Mouse (Mus musculus): ENCODE data around the gene Adm2. TPM values are rescaled to one million over a fixed set of nuclear protein-coding genes. Genes with fewer than 3 reads are reported as not detected.

Adm2 gene
- total and polyA plus RNA-seq, 3 experiments, result 0.12 TPM; not detected in 2

DNA sequence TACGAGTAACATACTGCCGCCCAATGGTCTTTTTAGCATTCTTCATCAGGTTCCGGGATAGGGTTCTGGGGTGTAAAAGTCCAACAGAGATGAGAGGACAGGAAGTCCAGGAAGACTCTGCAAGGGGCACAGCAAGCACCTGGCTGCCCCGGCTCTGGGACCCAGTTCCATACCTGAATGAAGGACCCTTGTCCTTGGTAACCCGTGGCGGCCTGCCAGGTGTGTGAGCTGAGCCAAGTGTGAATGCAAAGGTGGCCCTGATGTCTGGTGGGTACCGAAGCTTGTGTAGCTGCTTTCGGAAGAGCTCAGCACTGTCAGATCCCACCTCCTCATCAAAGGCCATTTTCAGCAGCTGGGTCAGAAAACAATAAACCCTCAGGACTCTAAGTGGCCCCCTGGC is 21.9 kb upstream of the Adm2 start:
- Histone ChIP-seq H3K9me3 (replicated peaks) (no peaks in the 10 kb centered on the region), H3K36me3 (replicated peaks) (peaks cover 97% of the 10 kb centered on the region), H3K4me3 (ENCODE audit: low read depth, low read length) (no peak overlapping the region), H3K4me1 (ENCODE audit: insufficient read depth, low read depth, low read length) (peaks cover 7% of the 10 kb centered on the region), H3K27me3 (ENCODE audit: insufficient read depth, low read length) (no peaks in the 10 kb centered on the region)
- TF ChIP-seq CTCF (IDR thresholded peaks at IDR 0.05; ENCODE audit: low read depth, low read length) (no peak), GATA1 (IDR thresholded peaks at IDR 0.05; ENCODE audit: borderline replicate concordance, low read length) (no peak), POLR2AphosphoS5 (IDR thresholded peaks at IDR 0.05; ENCODE audit: insufficient replicate concordance, low read depth, low read length) (no peak), GATA2 (IDR thresholded peaks at IDR 0.05; ENCODE audit: borderline replicate concordance, low read depth, low read length) (no peak), TAL1 (conservative IDR thresholded peaks at IDR 0.05; ENCODE audit: low read depth, low read length) (no peak)
- no peak for ATAC-seq (ENCODE audit: extremely low read depth, insufficient number of reproducible peaks, low FRiP score, poor library complexity, severe bottlenecking)
- no peak for DNase-seq (ENCODE audit: low spot score)

DNA sequence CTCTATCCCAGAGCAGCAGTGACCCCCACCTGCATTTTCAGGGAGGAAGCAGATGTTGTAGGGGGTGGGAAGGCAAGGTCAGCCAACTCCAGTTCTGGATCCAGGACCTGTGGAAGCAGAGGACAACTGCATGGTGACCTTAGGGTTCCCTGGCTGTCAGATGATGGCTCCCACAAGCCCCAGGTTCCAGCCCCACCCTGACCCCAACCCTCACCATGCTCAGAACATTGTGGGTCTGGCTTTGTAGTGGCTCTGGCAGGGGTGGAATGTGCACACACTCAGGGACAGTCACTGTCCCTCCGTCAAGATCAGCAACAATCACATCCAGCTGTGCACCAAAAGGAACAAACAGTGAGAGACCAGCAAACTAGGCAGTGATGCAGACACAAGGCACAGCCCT is 16.6 kb upstream of the Adm2 start:
- DNase-seq (ENCODE audit: low spot score) (no peak), ATAC-seq (ENCODE audit: extremely low read depth, insufficient number of reproducible peaks, low FRiP score, poor library complexity, severe bottlenecking) (no peak)
- H3K27me3 ChIP-seq (ENCODE audit: insufficient read depth, low read length), result no peaks in the 10 kb centered on the region
- TF ChIP-seq GATA2 (IDR thresholded peaks at IDR 0.05; ENCODE audit: borderline replicate concordance, low read depth, low read length) (no peak), TAL1 (conservative IDR thresholded peaks at IDR 0.05; ENCODE audit: low read depth, low read length) (no peak), POLR2AphosphoS5 (IDR thresholded peaks at IDR 0.05; ENCODE audit: insufficient replicate concordance, low read depth, low read length) (no peak), GATA1 (IDR thresholded peaks at IDR 0.05; ENCODE audit: borderline replicate concordance, low read length) (no peak), CTCF (IDR thresholded peaks at IDR 0.05; ENCODE audit: low read depth, low read length) (no peak)
- peaks cover 94% of the 10 kb centered on the region for H3K36me3 ChIP-seq (replicated peaks)
- no peak overlapping the region for H3K4me3 ChIP-seq (ENCODE audit: low read depth, low read length)
- H3K4me1 ChIP-seq (ENCODE audit: insufficient read depth, low read depth, low read length), result peaks cover 30% of the 10 kb centered on the region
- H3K9me3 ChIP-seq (replicated peaks), result no peaks in the 10 kb centered on the region

DNA sequence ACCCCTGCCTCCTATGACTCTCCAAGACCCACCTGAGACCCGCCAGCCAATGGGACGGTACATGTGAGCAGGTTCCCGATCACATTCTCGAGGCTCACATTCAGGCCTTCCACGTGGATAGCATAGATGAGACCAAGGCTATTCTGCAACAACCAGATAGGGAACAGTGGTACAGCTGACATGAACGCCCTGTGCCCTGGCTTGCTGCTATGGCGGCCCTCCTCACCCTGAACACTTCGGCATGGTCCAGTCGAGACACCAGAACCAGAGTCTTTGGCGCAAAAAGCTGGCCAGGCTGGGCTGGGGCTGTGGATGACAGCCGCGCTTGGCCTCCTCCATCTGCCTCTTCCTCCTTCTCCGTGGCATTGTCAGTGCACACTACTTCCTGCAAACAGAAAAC is 15.1 kb upstream of the Adm2 start:
- H3K4me1 ChIP-seq (ENCODE audit: insufficient read depth, low read depth, low read length), result peaks cover 39% of the 10 kb centered on the region
- H3K4me3 ChIP-seq (ENCODE audit: low read depth, low read length), result no peak overlapping the region
- peaks cover 92% of the 10 kb centered on the region for H3K36me3 ChIP-seq (replicated peaks)

DNA sequence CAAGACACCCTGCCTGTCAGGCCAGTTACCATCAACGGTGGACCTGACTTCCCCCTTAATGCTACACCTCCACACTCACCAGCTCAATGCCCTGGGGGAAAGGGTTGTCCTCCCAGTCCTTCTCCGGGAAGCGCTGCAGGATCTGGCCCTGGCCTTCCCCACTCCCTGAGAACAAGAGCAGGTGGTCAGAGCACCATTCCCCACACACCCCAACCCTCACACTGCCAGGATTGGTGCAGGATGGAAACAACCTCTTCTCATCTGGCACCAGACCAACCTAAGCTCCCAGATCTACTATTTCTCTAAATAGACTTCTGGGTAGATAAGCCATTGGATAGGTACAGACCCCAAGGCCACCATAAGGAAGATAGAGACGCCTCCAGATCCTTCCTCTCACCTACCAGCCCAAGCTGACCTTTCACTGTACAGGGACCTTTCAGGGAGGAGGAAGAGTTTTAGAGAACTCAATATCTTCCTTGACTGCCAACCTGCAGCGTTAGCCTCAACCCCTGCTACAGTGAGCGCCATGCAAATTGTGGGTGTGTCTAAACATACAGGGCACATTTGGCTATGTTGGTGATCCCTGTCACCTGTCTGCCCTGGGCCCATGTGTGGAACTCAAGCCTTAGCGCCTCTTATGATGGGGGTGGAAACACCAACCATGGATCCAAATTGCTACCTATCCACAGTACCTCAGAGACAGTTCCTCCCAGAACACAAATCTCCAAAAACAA is 13.9 kb upstream of the Adm2 start:
- TF ChIP-seq TAL1 (conservative IDR thresholded peaks at IDR 0.05; ENCODE audit: low read depth, low read length) (no peak), GATA1 (IDR thresholded peaks at IDR 0.05; ENCODE audit: borderline replicate concordance, low read length) (no peak), POLR2AphosphoS5 (IDR thresholded peaks at IDR 0.05; ENCODE audit: insufficient replicate concordance, low read depth, low read length) (no peak), CTCF (IDR thresholded peaks at IDR 0.05; ENCODE audit: low read depth, low read length) (no peak), GATA2 (IDR thresholded peaks at IDR 0.05; ENCODE audit: borderline replicate concordance, low read depth, low read length) (no peak)
- ATAC-seq (ENCODE audit: extremely low read depth, insufficient number of reproducible peaks, low FRiP score, poor library complexity, severe bottlenecking), result no peak
- Histone ChIP-seq H3K4me1 (ENCODE audit: insufficient read depth, low read depth, low read length) (peaks cover 49% of the 10 kb centered on the region), H3K9me3 (replicated peaks) (no peaks in the 10 kb centered on the region), H3K4me3 (ENCODE audit: low read depth, low read length) (no peak overlapping the region), H3K36me3 (replicated peaks) (peaks cover 92% of the 10 kb centered on the region), H3K27me3 (ENCODE audit: insufficient read depth, low read length) (no peaks in the 10 kb centered on the region)
- DNase-seq (ENCODE audit: low spot score), result no peak

More for the DNA sequence above, 15.1 kb upstream of the Adm2 start:
- Histone ChIP-seq H3K9me3 (replicated peaks) (no peaks in the 10 kb centered on the region), H3K27me3 (ENCODE audit: insufficient read depth, low read length) (no peaks in the 10 kb centered on the region)
- ATAC-seq (ENCODE audit: extremely low read depth, insufficient number of reproducible peaks, low FRiP score, poor library complexity, severe bottlenecking), result no peak
- TF ChIP-seq GATA1 (IDR thresholded peaks at IDR 0.05; ENCODE audit: borderline replicate concordance, low read length) (no peak), POLR2AphosphoS5 (IDR thresholded peaks at IDR 0.05; ENCODE audit: insufficient replicate concordance, low read depth, low read length) (no peak), GATA2 (IDR thresholded peaks at IDR 0.05; ENCODE audit: borderline replicate concordance, low read depth, low read length) (no peak), CTCF (IDR thresholded peaks at IDR 0.05; ENCODE audit: low read depth, low read length) (no peak), TAL1 (conservative IDR thresholded peaks at IDR 0.05; ENCODE audit: low read depth, low read length) (no peak)
- DNase-seq (ENCODE audit: low spot score), result no peak

DNA sequence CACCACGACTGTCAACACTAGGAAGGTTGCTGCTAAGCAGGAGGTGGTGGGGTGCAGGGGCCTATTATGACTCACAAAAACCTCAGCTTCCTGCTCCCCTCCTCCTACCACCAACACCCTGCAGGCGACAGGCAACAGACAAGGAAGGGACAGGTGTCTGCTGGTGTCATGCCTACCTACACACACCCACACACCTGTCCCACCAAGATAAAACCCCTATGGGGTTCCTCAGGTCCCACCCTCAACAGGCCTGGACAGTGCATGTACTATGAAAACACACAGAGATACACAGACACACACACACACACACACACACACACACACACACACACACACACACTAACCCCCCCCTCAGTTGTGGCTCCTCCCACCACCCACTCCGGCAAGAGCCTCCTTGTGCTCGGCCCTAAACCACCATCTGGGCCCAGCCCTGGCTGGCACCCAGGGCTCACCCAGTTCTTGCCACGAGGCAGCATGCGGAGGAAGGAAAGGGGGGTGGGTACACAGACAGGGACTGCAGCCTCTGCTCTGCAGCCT is 12.5 kb upstream of the Adm2 start:
- ATAC-seq (ENCODE audit: extremely low read depth, insufficient number of reproducible peaks, low FRiP score, poor library complexity, severe bottlenecking), result peak; percentile 37

DNA sequence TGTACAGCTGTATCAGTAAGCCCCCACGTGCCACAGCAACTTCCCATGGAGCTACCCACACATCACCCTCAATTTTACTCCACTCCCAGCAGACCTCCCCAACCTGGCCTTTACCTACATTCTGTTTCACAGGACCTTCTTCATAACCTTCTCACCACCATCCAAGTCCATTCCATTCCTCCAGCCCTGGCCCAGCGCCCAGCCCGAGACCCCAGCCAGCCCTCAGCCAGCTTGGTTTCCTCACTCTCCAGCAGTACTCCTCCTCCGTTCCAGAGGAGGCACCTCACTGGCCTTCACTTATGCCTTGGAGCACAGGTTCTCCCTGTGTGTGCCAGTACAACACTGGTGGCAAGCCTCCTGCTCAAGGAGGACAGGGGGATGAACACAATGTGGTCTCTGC is 9.2 kb upstream of the Adm2 start:
- Histone ChIP-seq H3K4me1 (ENCODE audit: insufficient read depth, low read depth, low read length) (peaks cover 66% of the 10 kb centered on the region), H3K36me3 (replicated peaks) (peaks cover 47% of the 10 kb centered on the region), H3K27me3 (ENCODE audit: insufficient read depth, low read length) (no peaks in the 10 kb centered on the region), H3K9me3 (replicated peaks) (no peaks in the 10 kb centered on the region), H3K4me3 (ENCODE audit: low read depth, low read length) (no peak overlapping the region; the same call in 1 of the 2 replicates)
- DNase-seq (ENCODE audit: low spot score) (no peak), ATAC-seq (ENCODE audit: extremely low read depth, insufficient number of reproducible peaks, low FRiP score, poor library complexity, severe bottlenecking) (no peak)
- TF ChIP-seq GATA2 (IDR thresholded peaks at IDR 0.05; ENCODE audit: borderline replicate concordance, low read depth, low read length), result no peak
- TF ChIP-seq CTCF (IDR thresholded peaks at IDR 0.05; ENCODE audit: low read depth, low read length), result no peak
- TF ChIP-seq GATA1 (IDR thresholded peaks at IDR 0.05; ENCODE audit: borderline replicate concordance, low read length), result no peak
- no peak for TF ChIP-seq TAL1 (conservative IDR thresholded peaks at IDR 0.05; ENCODE audit: low read depth, low read length)
- no peak for TF ChIP-seq POLR2AphosphoS5 (IDR thresholded peaks at IDR 0.05; ENCODE audit: insufficient replicate concordance, low read depth, low read length)

More for the DNA sequence above, 12.5 kb upstream of the Adm2 start:
- peaks cover 58% of the 10 kb centered on the region for H3K4me1 ChIP-seq (ENCODE audit: insufficient read depth, low read depth, low read length)
- peaks cover 81% of the 10 kb centered on the region for H3K36me3 ChIP-seq (replicated peaks)
- H3K4me3 ChIP-seq (ENCODE audit: low read depth, low read length), result peak overlapping the region; percentile 48; the same call in 1 of the 2 replicates
- H3K9me3 ChIP-seq (replicated peaks), result no peaks in the 10 kb centered on the region
- H3K27me3 ChIP-seq (ENCODE audit: insufficient read depth, low read length), result no peaks in the 10 kb centered on the region
- TF ChIP-seq TAL1 (conservative IDR thresholded peaks at IDR 0.05; ENCODE audit: low read depth, low read length), result no peak; the same call in 1 of the 2 replicates
- TF ChIP-seq GATA2 (IDR thresholded peaks at IDR 0.05; ENCODE audit: borderline replicate concordance, low read depth, low read length), result no peak
- TF ChIP-seq CTCF (IDR thresholded peaks at IDR 0.05; ENCODE audit: low read depth, low read length), result no peak
- no peak for TF ChIP-seq GATA1 (IDR thresholded peaks at IDR 0.05; ENCODE audit: borderline replicate concordance, low read length)
- DNase-seq (ENCODE audit: low spot score), result peak; percentile 61
